Mouse (Mus musculus) testis, adult 2 months (tissue): ENCODE measurements around the gene Tdp2.

ENCODE experiments used
- CTCF ChIP-seq: fragments of 200-500 bp; IDR thresholded peaks from 2 replicates; pipeline ENCODE4 v1.5.1; 2012; ENCODE audit warnings: low read depth, mild to moderate bottlenecking, inconsistent platforms, low read length, moderate library complexity; ENCODE audit not compliant: control insufficient read depth, insufficient read depth, insufficient replicate concordance
- POLR2A ChIP-seq: fragments of 200-500 bp; IDR thresholded peaks from 2 replicates; pipeline ENCODE4 v1.6.1; 2012; ENCODE audit warnings: low read depth, mild to moderate bottlenecking, inconsistent platforms, low read length, moderate library complexity; ENCODE audit not compliant: control insufficient read depth

GRCm38 (mm10) chr13:24852570-24852969 lies 21.1 kb downstream of the Tdp2 start:
- TF ChIP-seq CTCF, result no peak
- TF ChIP-seq POLR2A, result no peak
